Mouse (Mus musculus) erythroid progenitor cell, adult 5-6 weeks (primary cell): Measurements from ENCODE around the gene Asah2. TPM values are rescaled to one million over a fixed set of nuclear protein-coding genes. Genes with fewer than 3 reads are reported as not detected.
"Not testable (repeated sequence)": the region's sequence is repeated elsewhere in the genome, so short reads cannot be mapped to it uniquely, and the experiment has no call there.

Source experiments
- ATAC-seq: replicated peaks from 2 replicates; pipeline ENCODE4 v1.8.0; 2016; ENCODE audit warnings: moderate number of reproducible peaks, mild to moderate bottlenecking, moderate TSS enrichment, inconsistent platforms; ENCODE audit not compliant: poor library complexity, low FRiP score, severe bottlenecking
- total RNA-seq, 2 experiments: library from RNA; stranded (forward) in 1 of 2; stranded (reverse) in 1 of 2; fragments of 150-400 nt in 1 of 2; fragments of 186-747, 209-891 nt in 1 of 2; gene quantifications; 2 replicates each; pipeline versions ENCODE4 v1.2.3 to v1.2.4; 2015 to 2017; ENCODE audit warnings: low replicate concordance in 2 of 2

Asah2 gene
- total RNA-seq, 2 experiments from 2014 or later = 4.2 to 4.8 TPM

DNA sequence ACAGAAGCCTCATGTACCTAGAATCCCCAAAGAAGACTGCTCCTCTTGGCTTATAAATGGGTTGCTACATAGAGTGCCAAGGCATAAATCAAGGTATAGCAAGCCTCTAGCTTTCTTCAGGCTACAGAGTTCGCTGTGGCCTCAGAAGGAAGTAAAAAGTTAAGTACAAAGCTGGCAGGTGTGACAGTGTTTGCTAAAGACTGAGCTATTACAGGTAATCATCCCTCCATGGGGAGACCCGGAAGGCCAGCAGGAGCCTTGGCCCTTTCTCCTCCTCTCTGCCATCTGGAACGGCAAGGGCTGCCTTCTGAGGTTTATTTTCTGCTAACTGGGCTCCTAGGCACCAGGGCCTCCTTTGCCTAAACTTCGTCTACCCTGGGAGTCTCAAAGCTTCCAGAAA, 3.8 kb downstream of the Asah2 start:
- ATAC-seq = no peak

DNA sequence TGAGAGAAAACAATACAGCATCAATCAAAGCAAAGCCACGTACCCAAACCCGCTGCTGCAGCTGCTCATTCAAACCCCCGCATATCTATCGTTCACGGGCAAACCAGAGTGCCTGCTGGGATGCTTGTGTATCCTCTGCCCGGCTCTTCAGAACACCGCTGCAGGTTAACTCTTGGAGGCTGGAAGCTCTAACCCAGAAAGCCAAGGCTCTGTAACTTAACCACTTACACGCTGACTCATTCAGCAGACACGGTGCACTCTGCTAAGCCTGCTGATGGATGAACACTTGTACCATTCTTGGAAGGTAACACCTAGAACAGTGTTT, 5.1 kb downstream of the Asah2 start:
- ATAC-seq = no peak

DNA sequence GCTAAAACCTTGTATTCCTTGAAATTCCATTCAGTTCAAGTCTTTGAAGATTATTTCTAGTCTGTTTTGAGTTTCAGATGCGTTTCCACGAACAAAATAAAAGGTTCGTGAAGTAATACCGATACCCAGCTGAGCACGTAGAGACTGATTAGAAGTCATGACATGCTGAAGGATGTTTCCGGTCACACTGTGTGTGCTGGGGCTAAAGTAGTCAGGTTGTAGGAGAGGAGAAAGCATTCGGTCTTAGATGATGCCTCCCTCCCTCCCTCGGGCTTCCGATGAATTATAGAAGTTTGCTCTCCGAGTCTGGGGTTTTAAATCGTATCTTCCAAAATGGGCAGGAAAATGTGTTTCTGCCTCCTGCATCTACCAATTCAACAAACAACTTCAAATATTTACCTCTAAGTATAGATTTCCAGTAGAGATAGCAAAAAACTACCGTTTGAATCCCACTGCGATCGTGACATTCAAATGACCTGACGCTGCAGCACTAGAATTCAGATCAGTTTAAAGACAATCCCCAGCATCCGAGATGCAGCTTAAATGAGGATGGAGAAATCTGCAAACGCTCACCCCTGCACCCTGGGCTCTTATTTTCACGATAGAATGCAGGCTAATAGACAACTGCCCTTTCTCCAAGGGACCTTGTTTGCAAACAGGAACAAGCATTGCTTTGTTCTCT, 5.6 kb downstream of the Asah2 start:
- ATAC-seq = no peak

DNA sequence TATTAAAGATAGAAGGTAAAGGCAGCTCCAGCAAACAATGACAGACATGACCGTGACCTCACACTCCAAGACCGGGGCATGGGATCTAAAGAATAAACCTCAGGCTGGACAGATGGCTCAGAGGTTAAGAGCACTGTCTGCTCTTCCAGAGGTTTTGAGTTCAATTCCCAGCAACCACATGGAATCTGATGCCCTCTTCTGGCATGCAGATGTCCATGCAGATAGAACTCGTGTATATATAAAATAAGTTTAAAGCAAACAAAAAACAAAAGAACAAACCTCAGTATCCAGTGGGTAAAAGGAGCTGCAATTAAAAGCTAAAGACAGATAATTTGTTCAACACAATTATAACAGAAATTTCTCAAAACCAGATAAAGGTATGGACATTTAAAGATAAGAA, 9.4 kb downstream of the Asah2 start:
- no peak for ATAC-seq

DNA sequence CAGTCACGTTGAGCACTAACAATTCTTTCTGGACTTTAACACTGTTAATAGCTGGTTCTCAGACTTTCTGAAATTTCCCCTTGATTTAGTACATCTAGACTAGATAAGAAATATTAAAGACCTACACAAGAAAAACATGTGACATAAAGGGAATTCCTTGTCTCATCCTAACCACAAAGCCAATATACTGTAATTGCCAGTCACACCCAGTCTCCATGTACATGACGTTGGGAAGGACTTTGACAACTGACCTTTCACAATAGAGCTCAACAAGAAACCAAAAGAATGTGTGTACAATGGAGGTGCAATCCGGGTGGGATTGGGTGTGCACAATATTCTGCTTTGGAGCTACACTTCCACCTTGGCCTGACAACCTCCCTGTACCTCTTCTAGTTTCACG, 15.7 kb downstream of the Asah2 start:
- no peak for ATAC-seq

DNA sequence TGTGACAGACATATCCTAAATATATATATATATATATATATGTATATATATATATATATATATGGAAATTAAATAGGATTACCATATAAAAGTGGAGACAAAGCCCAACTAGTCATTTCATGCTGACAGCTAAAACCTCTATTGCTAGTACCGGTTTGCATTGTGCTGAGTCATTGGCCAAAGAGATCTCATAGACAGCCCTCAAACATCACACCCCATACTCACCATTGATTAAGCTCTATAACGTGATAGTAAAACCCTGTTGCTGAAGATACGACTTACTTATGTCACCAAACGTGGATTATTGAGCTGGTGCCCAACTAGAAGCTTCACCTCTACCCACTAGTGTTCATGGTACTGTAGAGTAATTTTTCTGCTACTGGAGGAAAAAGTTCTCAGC, 17.2 kb downstream of the Asah2 start:
- peak; percentile 77 for ATAC-seq

DNA sequence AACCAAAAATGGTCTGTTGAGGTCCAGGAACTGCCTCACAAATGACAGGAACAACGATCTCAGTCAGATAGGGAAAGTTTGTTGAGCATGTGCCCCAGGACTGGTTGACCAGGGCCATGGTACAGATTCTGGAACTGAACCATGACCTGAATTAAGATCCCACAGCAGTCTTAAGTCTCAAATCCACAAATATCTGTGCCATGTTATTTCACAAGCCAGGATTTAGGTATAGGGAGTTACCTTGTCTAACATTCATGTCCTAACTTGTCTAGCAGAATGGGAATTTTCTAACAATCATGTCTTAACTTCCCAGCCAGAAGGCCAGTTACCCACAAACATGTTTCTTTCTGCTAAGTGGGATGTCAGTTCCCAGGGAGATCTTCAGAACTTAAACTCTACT, 19.4 kb downstream of the Asah2 start:
- no peak for ATAC-seq

DNA sequence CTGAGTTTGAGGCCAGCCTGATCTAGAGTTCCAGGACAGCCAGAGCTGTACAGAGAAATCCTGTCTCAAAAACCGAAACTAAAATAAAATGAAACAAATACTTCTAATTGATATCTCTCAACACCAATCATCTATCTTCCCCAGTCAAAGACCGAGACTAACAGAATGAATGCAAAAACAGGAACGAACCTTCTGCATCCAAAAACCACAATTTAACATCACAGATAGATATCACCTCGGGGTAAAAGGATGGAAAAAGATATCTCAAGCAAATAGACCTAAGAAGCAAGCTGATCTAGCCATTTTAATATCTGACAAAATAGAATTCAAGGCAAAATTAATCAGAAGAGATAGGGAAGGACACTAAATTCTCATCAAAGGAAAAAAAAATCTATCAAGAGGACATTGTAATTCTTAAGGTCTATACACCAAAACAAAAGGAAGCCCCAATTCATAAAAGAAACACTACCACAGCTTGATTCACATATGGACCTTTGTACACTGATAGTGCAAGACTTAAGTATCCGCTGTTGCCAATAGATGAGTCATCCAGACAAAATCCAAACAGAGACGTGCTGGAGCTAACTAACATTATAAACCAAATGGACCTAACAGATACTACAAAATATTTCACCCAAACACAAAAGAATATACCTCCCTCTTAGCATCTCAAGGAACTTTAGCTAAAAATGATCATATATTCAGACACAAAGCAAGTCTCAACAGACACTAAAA, 20.1 kb downstream of the Asah2 start:
- ATAC-seq = no peak

DNA sequence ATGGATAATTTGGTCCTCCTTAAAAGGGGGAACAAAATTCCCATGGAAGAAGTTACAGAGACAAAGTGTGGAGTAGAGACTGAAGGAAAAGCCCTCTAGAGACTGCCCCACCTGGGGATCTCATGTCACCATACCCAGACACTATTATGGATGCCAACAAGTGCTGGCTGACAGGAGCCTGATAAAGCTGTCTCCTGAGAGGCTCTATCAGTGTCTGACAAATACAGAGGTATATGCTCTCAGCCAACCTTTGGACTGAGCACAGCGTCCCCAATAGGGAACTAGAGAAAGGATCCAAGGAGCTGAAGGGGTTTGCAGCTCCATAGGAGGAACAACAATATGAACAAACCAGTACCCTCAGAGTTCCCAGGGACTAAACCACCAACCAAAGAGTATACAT, 23.2 kb downstream of the Asah2 start:
- ATAC-seq = not testable (repeated sequence)

DNA sequence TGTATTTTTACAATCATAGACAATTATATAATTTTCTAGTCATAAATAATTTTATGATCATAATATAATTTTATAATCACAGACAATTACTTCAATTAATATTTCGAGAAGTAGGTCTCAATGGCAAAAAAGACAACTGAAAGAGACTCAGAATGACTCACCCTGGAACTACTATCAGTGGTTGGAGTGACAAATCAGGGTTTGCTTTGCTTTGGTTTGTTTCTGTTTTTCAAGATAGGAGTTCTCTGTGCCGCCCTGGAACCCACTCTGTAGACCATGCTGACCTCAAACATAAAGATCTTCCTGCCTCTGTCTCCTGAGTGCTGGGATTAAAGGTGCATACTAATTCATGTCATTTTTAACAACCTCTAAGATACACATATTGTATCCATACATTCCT, 37.7 kb downstream of the Asah2 start:
- no peak for ATAC-seq

DNA sequence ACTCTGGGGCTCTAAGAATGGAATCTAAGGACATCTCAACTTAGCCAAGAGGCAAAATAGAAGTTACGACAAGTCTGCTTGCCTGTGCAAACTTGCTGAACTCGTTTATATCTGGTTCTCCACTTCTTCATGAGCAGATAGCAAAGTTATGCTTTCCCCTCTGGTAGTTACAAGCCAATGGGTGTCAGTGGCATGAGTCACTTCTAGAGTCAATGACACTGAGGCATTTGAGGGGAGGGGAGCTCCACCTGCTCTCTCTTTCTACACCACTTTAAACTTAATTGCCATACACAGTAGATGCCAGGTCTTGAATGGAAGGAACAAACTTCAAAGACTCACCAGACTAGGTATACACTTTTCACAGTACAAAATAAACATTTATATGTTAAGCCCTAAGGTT, 38.4 kb downstream of the Asah2 start:
- no peak for ATAC-seq

DNA sequence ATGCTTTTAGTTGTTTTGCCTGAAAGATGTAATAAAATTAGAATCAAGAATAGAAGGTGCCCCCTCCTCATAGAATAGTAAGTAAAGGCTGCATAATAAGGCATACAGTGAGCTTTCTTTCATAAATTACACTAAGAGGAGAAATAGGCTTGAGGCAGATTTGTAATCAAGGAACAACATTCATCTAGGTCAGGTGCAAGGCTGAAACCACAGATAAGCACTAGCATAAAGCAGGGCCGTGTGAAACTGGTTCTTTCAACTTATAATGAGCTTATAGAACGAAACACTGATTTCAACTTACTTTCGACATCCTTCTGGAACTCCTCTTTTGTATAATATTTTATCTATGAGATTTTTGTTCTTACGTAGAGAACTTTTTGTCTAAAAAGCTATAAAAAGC, 40.3 kb downstream of the Asah2 start:
- no peak for ATAC-seq

DNA sequence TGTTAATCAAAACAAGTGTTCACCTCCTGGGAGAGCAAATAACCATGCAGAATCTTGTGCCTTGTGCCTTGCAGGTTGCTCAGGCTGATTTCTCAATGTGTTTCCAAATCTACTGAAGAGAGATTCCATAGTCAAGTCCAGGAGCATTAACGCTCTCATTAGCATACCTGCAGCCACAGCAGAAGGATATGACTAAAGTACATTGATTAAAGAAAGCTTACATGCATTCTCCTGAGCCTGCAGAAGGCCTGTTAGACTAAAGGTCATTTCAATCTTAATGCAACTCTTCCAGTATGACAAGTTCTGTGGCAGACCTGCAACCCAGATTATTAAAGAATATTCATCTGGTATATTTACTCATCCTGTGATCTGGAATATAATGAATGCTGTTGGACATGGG, 46.7 kb downstream of the Asah2 start:
- ATAC-seq = no peak

DNA sequence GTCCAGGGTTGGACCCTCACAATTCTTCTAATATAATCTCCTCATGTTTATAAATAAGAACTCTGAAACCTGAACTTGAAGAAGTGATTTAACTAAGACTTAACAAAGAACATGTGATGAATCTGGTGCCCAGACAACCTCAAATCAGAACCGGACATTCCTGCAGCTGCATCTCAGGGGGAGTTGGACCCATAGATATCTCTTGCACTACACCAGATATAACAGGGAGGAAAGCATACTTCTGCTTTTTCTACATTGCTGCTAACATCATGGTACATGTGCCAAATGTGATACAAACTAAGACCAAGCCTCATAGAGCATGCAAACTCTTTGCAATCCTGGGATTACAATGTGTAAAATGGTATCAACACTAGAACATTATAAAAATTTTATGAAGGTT, 51.8 kb downstream of the Asah2 start:
- no peak for ATAC-seq

DNA sequence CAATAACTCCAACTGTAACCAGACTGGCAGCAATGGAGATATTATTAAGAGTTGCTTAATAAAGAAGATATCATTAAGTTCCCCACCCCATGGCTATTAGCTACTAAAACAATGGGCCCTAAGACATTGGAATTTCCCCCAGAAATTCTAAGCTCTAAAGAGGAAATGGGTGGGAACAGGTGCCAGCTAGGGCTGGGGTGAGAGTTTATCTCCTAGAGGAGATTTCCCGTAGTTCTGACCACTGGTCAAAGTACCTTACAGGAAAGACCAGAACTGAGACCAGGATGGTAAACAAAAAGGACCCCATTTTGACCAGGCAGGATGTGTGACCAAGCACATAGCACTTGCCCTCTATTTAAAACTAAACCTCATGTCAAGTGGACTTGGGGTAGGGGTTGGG, 52.3 kb downstream of the Asah2 start:
- ATAC-seq = no peak

DNA sequence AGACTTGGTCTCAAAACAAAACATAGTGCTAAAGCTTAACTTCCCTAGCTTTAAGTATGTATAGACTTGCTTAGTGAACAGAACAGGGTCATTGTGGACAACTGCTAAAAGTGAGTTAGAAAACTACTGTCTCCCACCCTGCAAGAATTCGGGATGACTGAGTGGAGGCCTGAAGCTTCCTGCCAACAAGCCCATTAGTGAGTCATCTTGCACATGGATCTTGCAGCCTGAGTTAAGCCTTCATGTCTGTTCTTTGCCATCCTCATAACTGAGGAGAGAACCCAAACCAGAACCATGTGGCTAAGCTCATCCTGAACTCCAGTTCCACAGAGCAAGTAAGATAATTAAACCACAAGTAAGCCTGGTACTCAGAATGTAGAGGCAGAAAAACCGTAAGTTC, 56.8 kb downstream of the Asah2 start:
- no peak for ATAC-seq

DNA sequence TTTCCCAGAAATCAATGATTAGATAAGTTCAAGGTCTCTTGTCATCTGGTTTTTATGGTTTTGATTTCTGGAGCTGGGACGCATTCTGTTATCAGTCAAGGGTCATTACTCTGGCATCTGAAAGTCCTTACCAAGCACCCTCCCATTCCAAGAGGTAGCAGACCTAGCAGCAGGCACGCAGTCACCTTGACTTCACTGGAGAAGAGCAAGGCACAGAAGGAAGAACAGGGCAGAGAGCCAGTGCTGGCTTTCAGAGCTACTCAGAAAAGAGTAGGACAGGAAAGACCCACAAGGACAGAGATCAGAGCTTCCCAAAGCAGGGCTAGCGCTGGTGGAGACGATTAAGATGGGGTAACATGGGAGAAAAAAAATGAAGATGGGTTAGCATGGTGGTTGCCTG, 75.1 kb downstream of the Asah2 start:
- no peak for ATAC-seq

DNA sequence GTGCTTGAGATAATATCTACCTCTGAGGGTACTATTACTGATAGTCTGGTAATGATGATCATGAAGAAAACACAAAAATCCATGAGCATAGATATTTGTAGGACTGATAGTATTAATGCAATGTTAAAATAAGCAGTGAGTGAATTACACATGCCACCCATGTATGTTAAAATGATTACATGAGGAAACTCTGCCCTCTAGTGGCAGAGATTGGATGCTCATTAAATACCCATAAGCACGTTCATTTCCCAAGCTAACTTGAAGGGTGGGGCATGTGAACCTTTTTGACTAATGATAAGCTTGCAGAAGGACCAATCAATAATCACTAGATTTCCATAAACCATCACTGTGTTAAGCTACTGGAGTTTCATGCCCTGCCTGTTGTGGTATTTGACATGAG, 77.6 kb downstream of the Asah2 start:
- 0 out of 2 replicates have a peak, but pooled peaks have one; percentile 42 for ATAC-seq

DNA sequence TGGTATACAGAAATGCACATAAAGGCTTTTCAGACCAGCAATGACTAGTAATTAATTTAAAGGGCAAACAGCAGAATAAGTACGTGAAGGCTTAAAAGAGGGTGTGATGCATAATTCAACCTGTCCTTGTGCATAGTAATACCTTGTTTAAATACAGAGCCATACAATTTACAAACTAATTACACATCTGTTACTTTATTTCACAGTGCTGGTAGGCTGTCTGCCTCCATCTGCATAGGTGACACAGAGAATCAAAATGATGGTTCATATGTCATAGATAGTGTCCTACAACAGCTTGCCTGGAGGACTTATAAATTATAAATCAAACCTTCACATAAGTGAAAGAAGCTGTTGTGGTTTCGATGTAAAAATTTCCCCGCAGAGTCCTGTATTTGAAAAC, 82.6 kb downstream of the Asah2 start:
- no peak for ATAC-seq

DNA sequence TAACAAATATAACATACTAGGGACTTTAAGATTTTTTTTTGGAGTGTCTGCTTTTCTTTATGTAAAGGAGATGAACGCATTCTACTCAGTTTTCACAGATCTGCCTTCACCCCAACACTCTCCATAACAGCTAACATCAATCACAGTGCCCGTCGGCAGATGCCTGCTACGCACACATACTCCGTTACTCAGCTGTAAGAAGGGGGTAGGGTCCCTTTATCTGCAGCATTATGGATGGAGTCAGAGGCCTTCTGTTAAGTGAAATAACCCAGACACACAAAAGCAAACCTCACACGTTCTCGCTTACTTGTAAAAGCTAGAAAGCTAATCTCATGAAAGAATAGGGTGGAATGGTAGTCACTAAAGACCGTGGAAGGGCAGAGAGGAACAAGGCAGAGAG, 88.3 kb downstream of the Asah2 start:
- ATAC-seq = no peak

DNA sequence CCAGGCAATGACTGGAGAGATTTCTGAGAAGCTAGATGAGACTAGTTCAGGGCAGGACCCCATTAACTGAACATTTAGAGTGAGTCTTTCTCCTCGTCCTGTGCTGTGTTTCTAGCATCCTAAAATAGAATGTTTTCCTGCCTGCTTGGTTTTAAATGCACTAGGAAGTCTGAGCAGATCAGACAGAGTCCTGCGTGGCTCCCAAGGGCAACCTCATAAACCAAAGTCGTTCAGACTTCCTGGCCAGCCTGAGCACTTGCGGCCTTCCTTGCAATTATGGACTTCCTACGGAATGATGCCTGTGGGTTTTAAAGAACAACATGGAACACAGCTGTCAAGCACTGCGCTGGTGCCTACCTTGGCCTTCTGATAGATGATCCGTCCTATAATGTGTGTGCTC, 89.4 kb downstream of the Asah2 start:
- ATAC-seq = no peak

DNA sequence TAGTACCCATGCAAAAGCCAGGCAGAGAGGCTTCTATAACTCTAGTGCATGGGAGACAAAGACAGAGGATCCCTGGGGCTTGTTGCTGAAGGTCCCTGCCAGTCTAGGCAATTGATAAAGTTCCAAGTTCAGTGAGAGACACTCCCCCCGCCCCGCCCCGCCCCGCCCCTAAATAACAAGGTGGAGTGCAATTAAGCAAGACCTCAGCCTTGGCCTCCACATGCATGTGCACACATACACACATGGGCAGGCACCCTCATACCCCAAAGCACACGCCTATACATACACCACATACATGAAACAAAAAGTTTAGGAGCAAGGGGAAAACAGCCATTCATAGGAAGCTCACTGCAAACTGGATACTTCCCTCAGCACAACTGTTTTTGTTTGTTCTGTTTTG, 90.0 kb downstream of the Asah2 start:
- ATAC-seq = no peak
